Mouse (Mus musculus) heart, embryonic 12.5 days (tissue): ENCODE measurements around the gene Lilra6. TPM values are rescaled to one million over a fixed set of nuclear protein-coding genes. Genes with fewer than 3 reads are reported as not detected.
"Not testable (repeated sequence)": the region's sequence is repeated elsewhere in the genome, so short reads cannot be mapped to it uniquely, and the experiment has no call there.

ENCODE experiments used
- ATAC-seq: fragments of 200-750 bp; cut with Nextera tagmentation; 2 replicates; pipeline ENCODE4 v1.8.0; 2017; ENCODE audit warnings: moderate TSS enrichment, moderate library complexity; ENCODE audit not compliant: insufficient number of reproducible peaks, low FRiP score
- H3K27ac ChIP-seq: fragments of 300-500 bp; sonication (generic); 2 replicates; pipeline ENCODE4 v1.5.1; 2016; ENCODE audit warnings: mild to moderate bottlenecking, moderate library complexity; ENCODE audit not compliant: poor library complexity, severe bottlenecking
- H3K27me3 ChIP-seq: fragments of 300-500 bp; sonication (generic); replicated peaks from 2 replicates; pipeline ENCODE4 v1.6.1; 2016; ENCODE audit warnings: mild to moderate bottlenecking, moderate library complexity
- H3K36me3 ChIP-seq: fragments of 300-500 bp; sonication (generic); 2 replicates; pipeline ENCODE4 v1.6.1; 2016; ENCODE audit warnings: mild to moderate bottlenecking, moderate library complexity
- H3K4me1 ChIP-seq: fragments of 300-500 bp; sonication (generic); replicated peaks from 2 replicates; pipeline ENCODE4 v1.6.1; 2016; ENCODE audit warnings: mild to moderate bottlenecking
- H3K4me2 ChIP-seq: fragments of 300-500 bp; sonication (generic); 2 replicates; pipeline ENCODE4 v1.6.1; 2016; ENCODE audit warnings: mild to moderate bottlenecking, moderate library complexity
- H3K4me3 ChIP-seq: fragments of 300-500 bp; sonication (generic); 2 replicates; pipeline ENCODE4 v1.5.1; 2016; ENCODE audit warnings: mild to moderate bottlenecking
- H3K9ac ChIP-seq: fragments of 300-500 bp; sonication (generic); 2 replicates; pipeline ENCODE4 v1.6.1; 2016; ENCODE audit warnings: mild to moderate bottlenecking, moderate library complexity
- H3K9me3 ChIP-seq: fragments of 300-500 bp; sonication (generic); replicated peaks from 2 replicates; pipeline ENCODE4 v1.6.1; 2016; ENCODE audit warnings: mild to moderate bottlenecking, moderate library complexity
- WGBS: fragments of 180-500 bp; shearing (Covaris S2); methylation state at CpG from one replicate; pipeline ENCODE4 v1.1.7; 2016; 5-methylcytosine and 5-hydroxymethylcytosine counted together
- polyA plus RNA-seq: library from polyadenylated mRNA; unstranded; fragments of >200 nt; fragmentation: Nextera tagmentation; extraction: Ambion mirVana; gene quantifications from 2 replicates; pipeline ENCODE4 v1.2.1, GENCODE M21; 2016

Gene Lilra6
- not detected in 2 replicates for polyA plus RNA-seq

DNA sequence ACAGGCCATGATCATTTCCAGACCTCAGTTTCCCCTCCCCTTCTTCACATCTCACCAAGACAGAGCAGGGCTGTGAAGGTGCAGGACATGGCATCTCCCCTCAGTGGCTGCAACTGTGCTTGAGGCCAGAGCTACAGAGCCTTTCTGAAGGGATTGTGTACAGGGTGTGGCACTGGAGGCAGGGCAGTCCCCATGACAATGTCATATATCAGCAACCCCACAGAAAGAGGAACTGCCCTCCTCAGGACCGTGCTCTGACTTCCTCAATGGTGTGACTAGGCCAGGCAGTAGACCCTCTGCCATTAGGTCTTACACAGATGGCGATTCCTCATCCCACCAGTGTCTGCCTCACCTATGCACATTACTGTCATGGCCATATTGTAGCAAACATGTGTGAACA, at the start of gene Lilra6:
Gene Lilra6 (minus strand): TSS at position 117 of the 400 bp plus-strand sequence.
- ATAC-seq, H3K4me1 ChIP-seq, H3K9ac ChIP-seq, H3K4me2 ChIP-seq, H3K9me3 ChIP-seq, H3K4me3 ChIP-seq, H3K27ac ChIP-seq, H3K36me3 ChIP-seq, H3K27me3 ChIP-seq: not testable (repeated sequence)
- 64% methylated on average over 2 of the region's 2 CpGs for WGBS

DNA sequence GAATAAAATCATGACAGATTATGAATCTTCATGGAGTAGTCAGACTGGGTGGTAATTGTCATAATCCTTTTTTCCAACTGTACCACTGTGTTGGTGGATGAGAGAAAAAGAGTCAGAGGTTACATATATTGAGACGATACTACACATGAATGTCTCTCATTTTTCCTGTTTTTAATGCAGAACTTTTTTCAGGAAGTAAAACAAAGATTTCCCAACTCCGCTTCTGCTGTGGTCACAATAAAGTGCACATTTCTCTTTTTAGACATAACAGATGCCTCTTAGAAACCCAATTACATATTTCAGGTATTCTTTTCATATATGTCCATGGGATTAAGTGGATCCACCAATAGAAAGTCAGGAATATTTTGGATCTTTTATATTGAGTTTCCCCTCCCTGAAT, 46.7 kb upstream of the Lilra6 start:
- H3K4me3 ChIP-seq, result no peak overlapping the region
- H3K4me1 ChIP-seq, result no peaks in the 10 kb centered on the region
- WGBS, result 82% methylated on average over 2 of the region's 2 CpGs
- H3K36me3 ChIP-seq, result no peaks in the 10 kb centered on the region
- H3K27me3 ChIP-seq, result no peaks in the 10 kb centered on the region
- no peak overlapping the region for H3K9ac ChIP-seq
- no peak overlapping the region for H3K4me2 ChIP-seq
- H3K27ac ChIP-seq, result no peak overlapping the region
- no peak for ATAC-seq
- H3K9me3 ChIP-seq, result peaks cover 4% of the 10 kb centered on the region

DNA sequence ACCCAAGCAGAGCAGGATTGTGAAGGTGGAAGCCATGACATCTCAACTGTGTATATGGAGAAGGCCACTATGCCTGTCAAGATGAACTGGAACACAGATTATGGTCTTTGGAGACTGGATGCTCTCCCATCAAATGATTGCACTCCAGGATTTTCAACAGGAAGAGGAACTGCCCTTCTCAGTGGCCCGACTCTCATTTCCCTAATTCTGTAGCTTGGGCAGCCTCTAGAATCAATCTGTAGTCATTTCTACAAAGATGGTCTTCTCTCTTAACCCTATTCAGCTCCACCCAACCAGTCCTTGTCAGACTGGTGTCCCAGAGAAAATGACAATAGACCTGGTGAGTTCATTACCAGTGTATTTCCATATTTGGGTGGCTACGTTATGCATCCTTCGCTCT, 42.1 kb upstream of the Lilra6 start:
- Histone ChIP-seq H3K4me2 (no peak overlapping the region), H3K4me1 (no peaks in the 10 kb centered on the region), H3K9me3 (peaks cover 15% of the 10 kb centered on the region), H3K36me3 (no peaks in the 10 kb centered on the region), H3K9ac (no peak overlapping the region), H3K27me3 (no peaks in the 10 kb centered on the region), H3K27ac (no peak overlapping the region), H3K4me3 (no peak overlapping the region)
- ATAC-seq, result no peak
- WGBS, result 78% methylated on average over 3 of the region's 3 CpGs

DNA sequence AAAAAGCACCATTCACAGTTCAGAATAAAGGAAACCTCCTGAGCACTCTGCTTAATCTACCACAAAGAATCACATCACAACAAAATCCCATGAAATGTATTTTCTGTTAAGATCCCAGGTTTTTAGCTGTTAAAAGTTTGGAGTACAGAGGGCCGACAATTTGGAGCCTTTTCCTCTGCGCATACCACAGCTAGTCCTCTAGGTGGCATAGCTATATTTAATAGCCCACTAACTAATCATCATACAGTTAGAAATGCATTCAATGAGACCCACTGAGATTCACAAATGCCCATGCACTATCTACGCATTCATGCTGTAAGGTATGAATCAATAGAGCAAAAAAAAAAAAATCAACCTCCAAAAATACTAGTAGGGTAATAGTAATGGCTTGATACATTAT, 33.9 kb upstream of the Lilra6 start:
- no peak for ATAC-seq
- Histone ChIP-seq H3K9me3 (0 out of 2 replicates have a peak, but pooled peaks cover 6% of the 10 kb centered on the region), H3K4me2 (no peak overlapping the region), H3K4me3 (no peak overlapping the region), H3K4me1 (no peaks in the 10 kb centered on the region), H3K9ac (no peak overlapping the region), H3K27ac (no peak overlapping the region), H3K36me3 (no peaks in the 10 kb centered on the region), H3K27me3 (no peaks in the 10 kb centered on the region)
- 77% methylated on average over 3 of the region's 3 CpGs for WGBS

DNA sequence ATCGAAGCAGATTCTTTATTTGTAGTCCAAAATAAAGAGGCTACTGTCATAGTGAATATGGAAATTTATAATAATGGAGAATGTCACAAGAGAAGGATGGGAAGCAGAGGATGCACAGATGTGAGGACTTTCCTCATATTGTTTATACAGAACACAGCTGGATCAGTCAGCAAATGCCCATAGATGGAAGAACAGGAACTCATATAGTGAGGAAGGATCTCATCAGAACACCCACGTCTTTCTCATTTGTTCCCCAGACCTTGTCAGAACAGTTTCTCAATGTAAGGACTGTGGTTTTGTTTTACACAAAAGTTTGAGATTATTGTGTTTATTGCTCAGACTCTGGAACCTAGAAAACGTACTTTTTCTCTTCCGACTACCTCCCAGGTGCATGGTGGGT, 32.9 kb upstream of the Lilra6 start:
- Histone ChIP-seq H3K27me3 (no peaks in the 10 kb centered on the region), H3K4me2 (no peak overlapping the region), H3K4me1 (no peaks in the 10 kb centered on the region), H3K9me3 (0 out of 2 replicates have a peak, but pooled peaks cover 6% of the 10 kb centered on the region), H3K4me3 (no peak overlapping the region), H3K9ac (no peak overlapping the region), H3K27ac (no peak overlapping the region), H3K36me3 (no peaks in the 10 kb centered on the region)
- no peak for ATAC-seq
- WGBS, result 69% methylated on average over 4 of the region's 4 CpGs

DNA sequence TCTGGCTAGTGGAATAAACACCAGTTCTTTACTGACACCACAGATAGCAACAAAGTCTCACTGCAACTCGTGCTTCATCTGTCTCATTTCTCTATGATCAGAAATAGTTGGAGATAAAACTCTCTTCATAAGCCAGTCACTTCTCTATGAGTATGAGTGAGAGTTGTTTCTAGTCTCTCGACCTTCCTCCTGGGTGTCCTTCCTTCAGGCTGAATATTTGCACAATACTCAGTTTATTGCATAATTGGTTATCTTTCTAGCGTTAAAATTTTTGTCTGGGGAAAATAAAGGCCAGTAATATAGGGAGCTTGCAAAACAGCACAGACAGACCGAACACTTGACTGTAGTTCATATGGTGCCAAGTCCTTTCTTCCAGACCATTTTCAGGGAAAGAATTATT, 30.8 kb upstream of the Lilra6 start:
- no peak overlapping the region for H3K4me3 ChIP-seq
- WGBS, result 63% methylated on average over 4 of the region's 4 CpGs
- no peak overlapping the region for H3K27ac ChIP-seq
- H3K9me3 ChIP-seq, result 0 out of 2 replicates have a peak, but pooled peaks cover 6% of the 10 kb centered on the region
- no peak overlapping the region for H3K4me2 ChIP-seq
- no peaks in the 10 kb centered on the region for H3K27me3 ChIP-seq
- no peak for ATAC-seq
- no peak overlapping the region for H3K9ac ChIP-seq
- H3K4me1 ChIP-seq, result no peaks in the 10 kb centered on the region
- no peaks in the 10 kb centered on the region for H3K36me3 ChIP-seq

DNA sequence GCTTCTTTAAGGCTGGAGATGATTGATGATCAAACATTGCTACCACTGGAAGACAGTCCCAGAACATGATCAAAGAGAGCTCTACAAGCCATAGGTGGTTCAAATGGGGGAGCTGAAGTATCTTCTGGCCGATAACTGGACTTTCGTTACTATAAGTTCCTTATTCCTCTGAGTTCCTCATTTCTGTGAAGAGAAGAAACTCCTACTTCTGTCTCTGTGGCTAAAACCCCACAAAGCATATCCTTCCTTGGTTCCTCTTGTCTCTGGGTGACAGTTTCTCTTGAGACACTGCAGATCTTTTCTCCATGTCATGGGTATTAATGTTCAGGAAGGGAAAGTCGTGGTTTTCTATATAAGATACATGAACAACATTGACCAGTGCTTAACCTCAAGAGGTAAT, 25.6 kb upstream of the Lilra6 start:
- WGBS, result 62% methylated on average over 3 of the region's 3 CpGs
- no peak for ATAC-seq

DNA sequence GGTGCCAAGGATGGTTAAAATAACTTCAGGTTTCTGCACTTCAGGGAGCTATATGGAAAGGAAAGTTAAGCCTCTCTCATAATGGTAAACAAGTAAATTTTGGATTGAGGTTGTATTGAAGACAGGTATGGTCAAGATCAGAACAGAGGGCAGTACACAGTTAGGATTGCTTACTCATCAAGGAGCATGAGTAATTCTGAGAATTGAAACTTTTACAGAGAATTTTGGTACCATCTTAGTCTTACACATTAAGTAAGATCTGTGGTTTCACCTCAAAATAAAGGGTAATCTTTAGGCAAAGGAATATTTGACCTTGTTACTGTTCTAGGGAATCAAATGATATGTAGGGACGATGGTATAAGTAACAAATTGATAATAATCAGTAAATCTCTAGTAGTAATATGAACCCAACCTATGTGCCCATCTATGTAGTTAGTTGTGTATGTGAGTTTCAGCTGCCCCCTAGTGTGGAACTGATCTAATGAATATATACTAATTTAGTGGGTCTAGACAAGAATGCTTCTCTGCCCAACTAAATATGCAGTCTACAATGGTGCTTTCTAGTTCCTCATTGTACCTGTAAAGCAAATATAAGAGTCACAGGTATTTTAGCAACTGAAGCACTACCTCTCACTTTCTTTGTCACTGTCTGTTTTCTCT, 24.7 kb upstream of the Lilra6 start:
- Histone ChIP-seq H3K27ac (no peak overlapping the region), H3K4me2 (no peak overlapping the region), H3K9me3 (0 out of 2 replicates have a peak, but pooled peaks cover under 1% of the 10 kb centered on the region), H3K4me3 (no peak overlapping the region), H3K27me3 (no peaks in the 10 kb centered on the region), H3K4me1 (no peaks in the 10 kb centered on the region), H3K9ac (no peak overlapping the region), H3K36me3 (no peaks in the 10 kb centered on the region)
- no peak for ATAC-seq
- 58% methylated on average over 1 of the region's 1 CpGs for WGBS

More for the DNA sequence above, 25.6 kb upstream of the Lilra6 start:
- Histone ChIP-seq H3K9ac (no peak overlapping the region), H3K36me3 (no peaks in the 10 kb centered on the region), H3K4me2 (no peak overlapping the region), H3K9me3 (0 out of 2 replicates have a peak, but pooled peaks cover 6% of the 10 kb centered on the region), H3K4me1 (no peaks in the 10 kb centered on the region), H3K27ac (no peak overlapping the region), H3K4me3 (no peak overlapping the region), H3K27me3 (no peaks in the 10 kb centered on the region)

DNA sequence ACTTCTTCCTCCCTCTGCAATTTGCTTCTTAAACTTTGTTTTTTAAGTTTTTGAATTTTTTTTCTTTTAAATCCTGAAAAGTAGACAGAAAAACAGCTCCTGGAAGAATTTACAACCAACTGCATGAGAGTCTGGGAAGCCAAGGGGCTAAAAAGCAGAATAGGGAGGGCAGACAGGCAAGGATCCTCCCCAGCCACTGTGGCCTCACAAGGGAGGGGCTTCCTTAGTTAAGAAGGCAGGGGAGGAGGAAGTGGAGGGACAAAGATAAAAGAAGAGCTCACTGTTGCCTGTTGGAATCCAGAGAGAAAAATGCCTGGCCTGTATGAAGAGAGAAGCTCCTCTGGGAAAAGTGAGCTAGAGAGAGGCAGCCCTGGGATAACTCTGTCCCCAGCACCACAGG, 20.2 kb upstream of the Lilra6 start:
- H3K4me2 ChIP-seq, H3K36me3 ChIP-seq, ATAC-seq, H3K9ac ChIP-seq, H3K27ac ChIP-seq, H3K4me3 ChIP-seq, H3K9me3 ChIP-seq, H3K4me1 ChIP-seq, H3K27me3 ChIP-seq: not testable (repeated sequence)

DNA sequence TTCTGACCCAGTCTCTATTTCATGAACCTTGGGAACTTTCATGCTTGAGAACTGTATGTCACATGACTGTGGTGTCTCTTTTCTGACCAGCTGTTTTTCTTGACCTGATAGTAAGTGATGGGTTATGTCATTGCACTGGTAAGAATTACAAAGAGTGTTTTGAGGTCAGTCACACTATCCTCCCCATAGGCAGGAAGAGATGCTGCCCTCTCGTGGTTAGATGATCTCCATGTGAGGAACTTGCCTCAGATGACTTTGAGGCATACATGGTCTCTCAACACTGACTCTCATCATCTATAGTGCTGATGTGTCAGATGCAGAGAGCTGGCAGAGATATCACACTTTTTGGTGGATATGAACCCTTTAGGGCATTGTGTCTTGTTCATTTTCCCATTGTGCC, 11.6 kb downstream of the Lilra6 start:
- Histone ChIP-seq H3K4me3 (no peak overlapping the region), H3K9ac (no peak overlapping the region), H3K36me3 (no peaks in the 10 kb centered on the region), H3K9me3 (no peaks in the 10 kb centered on the region), H3K4me2 (no peak overlapping the region), H3K27ac (no peak overlapping the region), H3K27me3 (no peaks in the 10 kb centered on the region), H3K4me1 (no peaks in the 10 kb centered on the region)
- WGBS, result 22% methylated on average over 1 of the region's 1 CpGs
- no peak for ATAC-seq

DNA sequence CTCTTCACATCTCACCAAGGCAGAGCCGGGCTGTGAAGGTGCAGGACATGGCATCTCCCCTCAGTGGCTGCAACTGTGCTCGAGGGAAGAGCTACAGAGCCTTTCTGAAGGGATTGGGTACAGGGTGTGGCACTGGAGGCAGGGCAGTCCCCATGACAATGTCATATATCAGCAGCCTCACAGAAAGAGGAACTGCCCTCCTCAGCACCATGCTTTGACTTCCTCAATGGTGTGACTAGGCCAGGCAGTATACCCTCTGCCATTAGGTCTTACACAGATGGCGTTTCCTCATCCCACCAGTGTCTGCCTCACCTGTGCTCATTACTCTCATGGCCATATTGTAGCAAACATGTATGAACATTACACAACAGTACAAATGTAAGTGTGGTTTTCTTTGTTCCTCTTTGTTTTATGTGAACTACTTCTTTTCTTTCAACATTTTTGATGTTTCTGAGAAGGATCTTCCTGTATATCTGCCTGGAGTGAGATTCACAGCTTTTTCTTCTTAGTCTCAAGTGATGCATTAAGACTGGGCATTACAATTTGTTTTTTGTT, 17.2 kb downstream of the Lilra6 start, which contains the start of gene Gm14548:
Gene Gm14548 (minus strand): TSS at position 85 of the 555 bp plus-strand sequence.
- not testable (repeated sequence) for H3K9me3 ChIP-seq

DNA sequence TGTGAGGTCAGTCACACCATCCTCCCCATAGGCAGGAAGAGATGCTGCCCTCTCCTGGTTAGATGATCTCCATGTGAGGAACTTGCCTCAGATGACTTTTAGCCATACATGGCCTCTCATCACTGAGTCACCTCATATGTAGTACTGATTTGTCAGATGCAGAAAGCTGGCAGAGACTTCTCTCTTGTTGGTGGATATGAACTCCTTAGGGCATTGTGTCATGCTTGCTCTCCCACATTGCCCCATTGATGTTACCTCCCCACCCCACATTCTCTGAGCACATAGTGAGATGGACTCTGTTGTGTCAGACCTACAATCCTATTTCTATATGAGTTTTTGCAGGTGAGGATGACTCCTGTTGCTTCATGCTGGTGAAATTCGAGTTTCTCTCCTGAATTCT, 40.3 kb downstream of the Lilra6 start:
- H3K9ac ChIP-seq, H3K4me2 ChIP-seq, H3K27ac ChIP-seq, ATAC-seq, H3K9me3 ChIP-seq, H3K36me3 ChIP-seq, H3K27me3 ChIP-seq, H3K4me3 ChIP-seq, H3K4me1 ChIP-seq: not testable (repeated sequence)
- WGBS, result no CpG with 5 or more reads among the region's 1 CpGs

More for the DNA sequence above, 17.2 kb downstream of the Lilra6 start, which contains the start of gene Gm14548:
- H3K27ac ChIP-seq, H3K4me2 ChIP-seq, H3K4me1 ChIP-seq, H3K36me3 ChIP-seq, ATAC-seq, H3K9ac ChIP-seq, H3K27me3 ChIP-seq, H3K4me3 ChIP-seq: not testable (repeated sequence)
- 48% methylated on average over 3 of the region's 3 CpGs for WGBS
